Mouse (Mus musculus) neural tube, embryonic 10.5 days (tissue): ENCODE measurements around the gene Il2ra.
"Not testable (repeated sequence)": the region's sequence is repeated elsewhere in the genome, so short reads cannot be mapped to it uniquely, and the experiment has no call there.

Experiments used
- DNase-seq: peaks from one replicate; pipeline ENCODE4 v3.0.0-alpha.2; 2017; ENCODE audit warnings: low spot score; ENCODE audit errors: extremely low spot score

Gene Il2ra

GRCm38 (mm10) chr2:11705201-11706025 is 62.8 kb downstream of the Il2ra start, which contains the start of gene Il15ra:
Il15ra (plus strand) TSS chr2:11705290.
- DNase-seq: peak; percentile 62

- DNase-seq: no peak
Measured at GRCm38 (mm10) chr2:11706030-11706745, 63.6 kb downstream of the Il2ra start.

- DNase-seq: no peak
Measured at GRCm38 (mm10) chr2:11706746-11707065, 64.1 kb downstream of the Il2ra start.

- no peak for DNase-seq
Measured at GRCm38 (mm10) chr2:11708538-11708937, 65.9 kb downstream of the Il2ra start.

GRCm38 (mm10) chr2:11710101-11710500 is 67.5 kb downstream of the Il2ra start:
- DNase-seq: not testable (repeated sequence)

- no peak for DNase-seq
Measured at GRCm38 (mm10) chr2:11712483-11712990, 69.9 kb downstream of the Il2ra start.

GRCm38 (mm10) chr2:11713021-11713420 is 70.4 kb downstream of the Il2ra start:
- no peak for DNase-seq

GRCm38 (mm10) chr2:11714535-11714934 is 71.9 kb downstream of the Il2ra start:
- no peak for DNase-seq

- no peak for DNase-seq
Measured at GRCm38 (mm10) chr2:11718573-11718972, 76.0 kb downstream of the Il2ra start.

GRCm38 (mm10) chr2:11722564-11722963 is 80.0 kb downstream of the Il2ra start:
- DNase-seq: no peak

GRCm38 (mm10) chr2:11727574-11727973 is 85.0 kb downstream of the Il2ra start:
- no peak for DNase-seq

GRCm38 (mm10) chr2:11729091-11729490 is 86.5 kb downstream of the Il2ra start:
- DNase-seq: no peak

GRCm38 (mm10) chr2:11732978-11733377 is 90.4 kb downstream of the Il2ra start:
- DNase-seq: no peak

GRCm38 (mm10) chr2:11735853-11736252 is 93.2 kb downstream of the Il2ra start:
- DNase-seq: no peak

- no peak for DNase-seq
Measured at GRCm38 (mm10) chr2:11738794-11739193, 96.2 kb downstream of the Il2ra start.

GRCm38 (mm10) chr2:11739516-11740051 is 97.0 kb downstream of the Il2ra start:
- DNase-seq: no peak
